Mouse (Mus musculus) embryonic facial prominence, embryonic 11.5 days (tissue): ENCODE measurements around the gene Gm13539. TPM values are rescaled to one million over a fixed set of nuclear protein-coding genes. Genes with fewer than 3 reads are reported as not detected.
"Not testable (repeated sequence)": the region's sequence is repeated elsewhere in the genome, so short reads cannot be mapped to it uniquely, and the experiment has no call there.

Source experiments
- ATAC-seq: fragments of 200-750 bp; cut with Nextera tagmentation; replicated peaks from 2 replicates; pipeline ENCODE4 v1.8.0; 2017; ENCODE audit warnings: low read depth; ENCODE audit not compliant: insufficient number of reproducible peaks, low FRiP score, low TSS enrichment
- DNase-seq: peaks from one replicate; pipeline ENCODE4 v3.0.0-alpha.2; 2015; ENCODE audit warnings: low spot score
- H3K27ac ChIP-seq: fragments of 300-500 bp; sonication (generic); replicated peaks from 2 replicates; pipeline ENCODE4 v1.5.1; 2014; ENCODE audit warnings: mild to moderate bottlenecking, low read depth, low read length, control low read depth
- H3K27me3 ChIP-seq: fragments of 300-500 bp; sonication (generic); 2 replicates; pipeline ENCODE4 v1.6.1; 2014; ENCODE audit warnings: mild to moderate bottlenecking, low read length, moderate library complexity, mixed read lengths; ENCODE audit not compliant: control insufficient read depth, insufficient read depth
- H3K36me3 ChIP-seq: fragments of 300-500 bp; sonication (generic); replicated peaks from 2 replicates; pipeline ENCODE4 v1.6.1; 2014; ENCODE audit warnings: low read depth, mild to moderate bottlenecking, low read length, moderate library complexity, mixed read lengths; ENCODE audit not compliant: control insufficient read depth, insufficient read depth
- H3K4me1 ChIP-seq: fragments of 300-500 bp; sonication (generic); 2 replicates; pipeline ENCODE4 v1.6.1; 2014; ENCODE audit warnings: low read length, mixed read lengths; ENCODE audit not compliant: control insufficient read depth, insufficient read depth
- H3K4me2 ChIP-seq: fragments of 300-500 bp; sonication (generic); 2 replicates; pipeline ENCODE4 v1.6.1; 2014; ENCODE audit warnings: low read depth, mild to moderate bottlenecking, control low read depth, low read length, moderate library complexity
- H3K4me3 ChIP-seq: fragments of 300-500 bp; sonication (generic); 2 replicates; pipeline ENCODE4 v1.5.1; 2014; ENCODE audit warnings: low read depth, low read length, control low read depth
- H3K9ac ChIP-seq: fragments of 300-500 bp; sonication (generic); replicated peaks from 2 replicates; pipeline ENCODE4 v1.6.1; 2014; ENCODE audit warnings: mild to moderate bottlenecking, control low read depth, low read length
- H3K9me3 ChIP-seq: fragments of 300-500 bp; sonication (generic); replicated peaks from 2 replicates; pipeline ENCODE4 v1.6.1; 2016; ENCODE audit warnings: mild to moderate bottlenecking, low read length, inconsistent platforms, mixed read lengths; ENCODE audit not compliant: control insufficient read depth
- WGBS: fragments of 180-500 bp; shearing (Covaris S2); extraction: QIAGEN DNeasy Blood & Tissue Kit; methylation state at CpG from one replicate; pipeline ENCODE4 v1.1.7; 2014; 5-methylcytosine and 5-hydroxymethylcytosine counted together
- polyA plus RNA-seq: library from polyadenylated mRNA; unstranded; fragments of >200 nt; fragmentation: Nextera tagmentation; extraction: Ambion mirVana; gene quantifications from 2 replicates; pipeline ENCODE4 v1.2.1, GENCODE M21; 2014

Gm13539 gene
- polyA plus RNA-seq: not detected in 2 replicates

GRCm38 (mm10) chr2:25781957-25782356 is at the start of gene Gm13539:
Gene Gm13539 (plus strand): TSS chr2:25782257.
- ATAC-seq: no peak

GRCm38 (mm10) chr2:25733199-25733930 is 48.7 kb upstream of the Gm13539 start:
- no peak overlapping the region for H3K4me2 ChIP-seq
- H3K4me1 ChIP-seq: no peaks in the 10 kb centered on the region
- H3K27me3 ChIP-seq: no peaks in the 10 kb centered on the region
- no peak overlapping the region for H3K9ac ChIP-seq
- DNase-seq (no peak), ATAC-seq (no peak)
- H3K9me3 ChIP-seq: no peaks in the 10 kb centered on the region
- 46% methylated on average over 2 of the region's 2 CpGs for WGBS
- no peak overlapping the region for H3K4me3 ChIP-seq
- H3K27ac ChIP-seq: no peak overlapping the region
- no peaks in the 10 kb centered on the region for H3K36me3 ChIP-seq

More at GRCm38 (mm10) chr2:25781957-25782356, at the start of gene Gm13539:
- no peak within 1 kb of the TSS for H3K27ac ChIP-seq
- H3K9me3 ChIP-seq: no peaks in the 10 kb centered on the region
- DNase-seq: no peak
- no peaks in the 10 kb centered on the region for H3K36me3 ChIP-seq
- H3K27me3 ChIP-seq: no peaks in the 10 kb centered on the region
- no peak within 1 kb of the TSS for H3K4me3 ChIP-seq
- no peak within 1 kb of the TSS for H3K4me2 ChIP-seq
- 78% methylated on average over 3 of the region's 3 CpGs for WGBS
- no peak within 1 kb of the TSS for H3K9ac ChIP-seq
- no peaks in the 10 kb centered on the region for H3K4me1 ChIP-seq

- not testable (repeated sequence) for H3K9ac ChIP-seq, H3K27me3 ChIP-seq, H3K4me3 ChIP-seq, DNase-seq, H3K4me1 ChIP-seq, H3K36me3 ChIP-seq, H3K9me3 ChIP-seq, ATAC-seq, H3K4me2 ChIP-seq, H3K27ac ChIP-seq
- WGBS: 84% methylated on average over 3 of the region's 3 CpGs
Measured at GRCm38 (mm10) chr2:25736709-25737108, 45.3 kb upstream of the Gm13539 start, which contains the start of gene Obp2b. Gene Obp2b (plus strand): TSS chr2:25737009.

- no peak overlapping the region for H3K4me3 ChIP-seq
- no peaks in the 10 kb centered on the region for H3K4me1 ChIP-seq
- no peak overlapping the region for H3K4me2 ChIP-seq
- no peaks in the 10 kb centered on the region for H3K9me3 ChIP-seq
- ATAC-seq: no peak
- H3K27ac ChIP-seq: no peak overlapping the region
- 56% methylated on average over 1 of the region's 1 CpGs for WGBS
- H3K9ac ChIP-seq: no peak overlapping the region
- no peak for DNase-seq
- no peaks in the 10 kb centered on the region for H3K36me3 ChIP-seq
- no peaks in the 10 kb centered on the region for H3K27me3 ChIP-seq
Measured at GRCm38 (mm10) chr2:25741671-25742070, 40.4 kb upstream of the Gm13539 start.

GRCm38 (mm10) chr2:25754201-25754600 is 27.9 kb upstream of the Gm13539 start:
- H3K4me2 ChIP-seq: no peak overlapping the region
- no peaks in the 10 kb centered on the region for H3K36me3 ChIP-seq
- DNase-seq (no peak), ATAC-seq (no peak)
- H3K9me3 ChIP-seq: no peaks in the 10 kb centered on the region
- H3K4me1 ChIP-seq: no peaks in the 10 kb centered on the region
- H3K4me3 ChIP-seq: no peak overlapping the region
- no peaks in the 10 kb centered on the region for H3K27me3 ChIP-seq
- WGBS: 80% methylated on average over 1 of the region's 1 CpGs
- no peak overlapping the region for H3K27ac ChIP-seq
- no peak overlapping the region for H3K9ac ChIP-seq

- Histone ChIP-seq H3K27me3 (no peaks in the 10 kb centered on the region), H3K9ac (no peak overlapping the region), H3K4me2 (no peak overlapping the region), H3K4me3 (no peak overlapping the region), H3K27ac (no peak overlapping the region), H3K4me1 (no peaks in the 10 kb centered on the region), H3K36me3 (no peaks in the 10 kb centered on the region), H3K9me3 (no peaks in the 10 kb centered on the region)
- DNase-seq (no peak), ATAC-seq (no peak)
- 26% methylated on average over 4 of the region's 4 CpGs for WGBS
Measured at GRCm38 (mm10) chr2:25758064-25758625, 23.9 kb upstream of the Gm13539 start.

GRCm38 (mm10) chr2:25765269-25765668 is 16.8 kb upstream of the Gm13539 start, which contains the start of gene Lcn3:
Gene Lcn3 (plus strand): TSS chr2:25765569.
- no peak within 1 kb of the TSS for H3K4me3 ChIP-seq
- no peak for DNase-seq

GRCm38 (mm10) chr2:25767764-25768163 is 14.3 kb upstream of the Gm13539 start:
- no peak for ATAC-seq
- no peak overlapping the region for H3K27ac ChIP-seq
- no peaks in the 10 kb centered on the region for H3K4me1 ChIP-seq
- no peaks in the 10 kb centered on the region for H3K36me3 ChIP-seq
- no peak overlapping the region for H3K4me2 ChIP-seq
- no peak overlapping the region for H3K4me3 ChIP-seq
- H3K9ac ChIP-seq: no peak overlapping the region
- no peaks in the 10 kb centered on the region for H3K27me3 ChIP-seq
- no peaks in the 10 kb centered on the region for H3K9me3 ChIP-seq
- 75% methylated on average over 4 of the region's 4 CpGs for whole genome bisulfite sequencing
- no peak for DNase-seq

More at GRCm38 (mm10) chr2:25765269-25765668, 16.8 kb upstream of the Gm13539 start, which contains the start of gene Lcn3:
- ATAC-seq: no peak
- Histone ChIP-seq H3K4me1 (no peaks in the 10 kb centered on the region), H3K9me3 (no peaks in the 10 kb centered on the region), H3K4me2 (no peak within 1 kb of the TSS), H3K27me3 (no peaks in the 10 kb centered on the region), H3K9ac (no peak within 1 kb of the TSS), H3K36me3 (no peaks in the 10 kb centered on the region), H3K27ac (no peak within 1 kb of the TSS)
- 53% methylated on average over 2 of the region's 2 CpGs for WGBS
